Comparison of ENCODE assay signal across 17 mouse cellular contexts in the genomic region with DNA sequence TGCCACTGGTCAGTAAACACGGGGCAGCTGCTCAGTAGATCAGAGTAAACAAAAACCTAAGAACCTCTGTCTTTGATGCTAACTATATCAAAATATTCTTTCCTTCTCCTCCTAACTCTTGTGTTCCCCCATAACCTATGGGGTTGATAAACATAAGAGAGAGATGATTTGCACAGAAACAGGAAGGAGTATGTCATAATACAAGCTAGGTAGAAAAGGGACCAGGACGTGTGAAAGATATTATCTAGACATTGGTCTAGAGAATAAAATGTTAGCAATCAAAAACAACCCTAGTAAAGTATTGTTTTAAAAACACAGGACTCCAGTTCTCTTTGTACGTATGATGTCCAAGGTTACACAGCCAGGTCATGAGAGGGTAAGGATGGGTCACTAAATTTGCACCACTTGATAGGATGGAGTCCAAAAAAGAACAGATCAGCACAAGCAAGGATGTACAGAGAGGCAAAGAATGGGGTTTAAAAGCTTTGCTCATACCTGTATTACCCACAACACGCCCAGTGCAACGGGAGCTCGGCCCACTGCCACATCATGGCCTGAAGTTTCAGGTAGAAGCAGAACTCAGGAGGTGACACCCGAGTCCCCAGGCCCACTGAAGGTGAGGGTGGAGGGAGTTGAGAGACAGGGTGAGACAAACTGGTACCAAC. TPM values are rescaled to one million over a fixed set of nuclear protein-coding genes. Genes with fewer than 3 reads are reported as not detected.
DNase-seq lines count a peak whose midpoint lies in the region; ATAC-seq and TF ChIP-seq lines count a peak whose summit lies in the region.
"Had no signal": no experiment of that assay in that cellular context is flagged by ENCODE, and none has a peak within 500 bp of the region (broad histone marks: within the 10 kb centered on the region; RNA-seq: fewer than 3 reads in every experiment).

No protein-coding gene starts in this region.

- no peaks in the 10 kb centered on the region for H3K9me3 ChIP-seq in hindbrain, embryonic 10.5 days
- no peaks in the 10 kb centered on the region for H3K9me3 ChIP-seq in hindbrain, embryonic 13.5 days
- no peaks in the 10 kb centered on the region for H3K9me3 ChIP-seq in CH12.LX (replicated peaks; ENCODE audit: low read length)
- no peaks in the 10 kb centered on the region for H3K9me3 ChIP-seq in liver, embryonic 16.5 days (replicated peaks; ENCODE audit: control insufficient read depth, low read length)
- no peaks in the 10 kb centered on the region for H3K9me3 ChIP-seq in midbrain, postnatal 0 days (ENCODE audit: low read length)
- H3K9me3 ChIP-seq: embryonic facial prominence, embryonic 13.5 days; forebrain, embryonic 10.5 days had no signal

- intact Hi-C loops in gastrocnemius, adult 2 months (cut with DNase I) = no loop called here

- 85% methylated on average over 7 of the region's 7 CpGs for WGBS in hindbrain, embryonic 10.5 days
- WGBS in hindbrain, embryonic 13.5 days = 87% methylated on average over 7 of the region's 7 CpGs
- 56% methylated on average over 7 of the region's 7 CpGs for WGBS in liver, embryonic 16.5 days (ENCODE audit: insufficient replicate concordance)
- WGBS in midbrain, postnatal 0 days = 84% methylated on average over 7 of the region's 7 CpGs

- in situ Hi-C loops in CH12.LX (cut with MboI; ENCODE audit: low pct_ligation_motif_present, low pct_unique_long_range_greater_than_20kb, low sequenced_read_pairs) = no loop called here

- no peak overlapping the region for H3K4me3 ChIP-seq in hindbrain, embryonic 10.5 days
- H3K4me3 ChIP-seq in hindbrain, embryonic 13.5 days = no peak overlapping the region
- H3K4me3 ChIP-seq in CH12.LX (replicated peaks in 1 of 3; ENCODE audit: low read depth in 2 of 3, low read length in 2 of 3, poor library complexity in 1 of 3) = no peak overlapping the region
- H3K4me3 ChIP-seq in liver, embryonic 16.5 days (ENCODE audit: low read depth, low read length) = peak overlapping the region; percentile 59
- no peak overlapping the region for H3K4me3 ChIP-seq in midbrain, postnatal 0 days (ENCODE audit: low read depth, low read length)
- no peak overlapping the region for H3K4me3 ChIP-seq in gastrocnemius, adult 2 months
- H3K4me3 ChIP-seq: embryonic facial prominence, embryonic 13.5 days; forebrain, embryonic 10.5 days had no signal

- no peak for TF ChIP-seq CTCF in CH12.LX (conservative IDR thresholded peaks at IDR 0.05 in 1 of 2, IDR thresholded peaks at IDR 0.05 in 1 of 2; ENCODE audit: low read depth in 2 of 2, low read length in 2 of 2)
- no peak for TF ChIP-seq CTCF in midbrain, postnatal 0 days (IDR thresholded peaks at IDR 0.05)
- TF ChIP-seq CTCF in gastrocnemius, adult 2 months (IDR thresholded peaks at IDR 0.05) = no peak

- TF ChIP-seq RAD21 in CH12.LX (IDR thresholded peaks at IDR 0.05; ENCODE audit: low read depth, low read length) = no peak

- no peak overlapping the region for H3K4me2 ChIP-seq in hindbrain, embryonic 13.5 days
- H3K4me2 ChIP-seq in CH12.LX (ENCODE audit: insufficient read depth, low read depth, poor library complexity, severe bottlenecking) = 0 out of 2 replicates have a peak overlapping the region, but pooled peaks have one; percentile 98
- peak overlapping the region; percentile 72 for H3K4me2 ChIP-seq in liver, embryonic 16.5 days (ENCODE audit: low read depth, low read length)
- no peak overlapping the region for H3K4me2 ChIP-seq in midbrain, postnatal 0 days (ENCODE audit: low read depth, low read length, poor library complexity, severe bottlenecking)
- H3K4me2 ChIP-seq: embryonic facial prominence, embryonic 13.5 days had no signal

- H3K36me3 ChIP-seq in hindbrain, embryonic 10.5 days = no peaks in the 10 kb centered on the region
- no peaks in the 10 kb centered on the region for H3K36me3 ChIP-seq in hindbrain, embryonic 13.5 days
- H3K36me3 ChIP-seq in CH12.LX (replicated peaks in 1 of 2; ENCODE audit: control insufficient read depth in 1 of 2, insufficient read depth in 1 of 2, low read length in 1 of 2) = peaks cover 19 to 58% of the 10 kb centered on the region in 2 experiments
- H3K36me3 ChIP-seq in liver, embryonic 16.5 days (ENCODE audit: control insufficient read depth, insufficient read depth) = peaks cover 11% of the 10 kb centered on the region
- H3K36me3 ChIP-seq in midbrain, postnatal 0 days (ENCODE audit: insufficient read depth, low read length) = no peaks in the 10 kb centered on the region
- H3K36me3 ChIP-seq: embryonic facial prominence, embryonic 13.5 days; forebrain, embryonic 10.5 days had no signal

- dilution Hi-C loops in CH12.LX (cut with MboI; ENCODE audit: extremely low pct_ligation_motif_present, extremely low pct_unique_long_range_greater_than_20kb, low sequenced_read_pairs) = no loop called here

- no peaks in the 10 kb centered on the region; the same call in 1 of the 2 replicates for H3K27me3 ChIP-seq in hindbrain, embryonic 10.5 days (ENCODE audit: insufficient read depth, poor library complexity, severe bottlenecking)
- H3K27me3 ChIP-seq in hindbrain, embryonic 13.5 days = no peaks in the 10 kb centered on the region
- H3K27me3 ChIP-seq in CH12.LX (replicated peaks) = no peaks in the 10 kb centered on the region
- H3K27me3 ChIP-seq in liver, embryonic 16.5 days (ENCODE audit: control insufficient read depth, insufficient read depth, low read depth, low read length) = no peaks in the 10 kb centered on the region
- H3K27me3 ChIP-seq in midbrain, postnatal 0 days (ENCODE audit: insufficient read depth, low read length) = no peaks in the 10 kb centered on the region
- H3K27me3 ChIP-seq: embryonic facial prominence, embryonic 13.5 days had no signal

- H3K27ac ChIP-seq in hindbrain, embryonic 10.5 days = peak overlapping the region; percentile 23; the same call in 1 of the 2 replicates
- H3K27ac ChIP-seq in hindbrain, embryonic 13.5 days = no peak overlapping the region
- H3K27ac ChIP-seq in CH12.LX (ENCODE audit: insufficient read depth, low read depth) = peak overlapping the region; percentile 53; the same call in 1 of the 2 replicates
- peak overlapping the region; percentile 98 for H3K27ac ChIP-seq in liver, embryonic 16.5 days (ENCODE audit: low read length)
- H3K27ac ChIP-seq in midbrain, postnatal 0 days (ENCODE audit: low read depth, low read length) = no peak overlapping the region
- no peak overlapping the region for H3K27ac ChIP-seq in gastrocnemius, adult 2 months
- H3K27ac ChIP-seq: embryonic facial prominence, embryonic 13.5 days; forebrain, embryonic 10.5 days had no signal

- no peak overlapping the region for H3K9ac ChIP-seq in hindbrain, embryonic 13.5 days
- H3K9ac ChIP-seq in CH12.LX (ENCODE audit: insufficient read depth, low read depth) = no peak overlapping the region
- peak overlapping the region; percentile 67 for H3K9ac ChIP-seq in liver, embryonic 16.5 days (ENCODE audit: low read depth, low read length)
- H3K9ac ChIP-seq in midbrain, postnatal 0 days (replicated peaks; ENCODE audit: low read length, poor library complexity, severe bottlenecking) = no peak overlapping the region
- H3K9ac ChIP-seq: embryonic facial prominence, embryonic 13.5 days; forebrain, postnatal 0 days; lung, embryonic 14.5 days had no signal

- no peak for TF ChIP-seq EP300 in CH12.LX (IDR thresholded peaks at IDR 0.05; ENCODE audit: low read length)

- 0 out of 2 replicates have a peak, but pooled peaks cover 6% of the 10 kb centered on the region for H3K4me1 ChIP-seq in hindbrain, embryonic 10.5 days (replicated peaks)
- H3K4me1 ChIP-seq in hindbrain, embryonic 13.5 days (replicated peaks) = no peaks in the 10 kb centered on the region
- H3K4me1 ChIP-seq in CH12.LX (ENCODE audit: control insufficient read depth in 1 of 2, insufficient read depth in 2 of 2) = peaks cover 7 to 61% of the 10 kb centered on the region in 2 experiments
- peaks cover 79% of the 10 kb centered on the region for H3K4me1 ChIP-seq in liver, embryonic 16.5 days (ENCODE audit: control insufficient read depth, low read depth, low read length)
- H3K4me1 ChIP-seq in midbrain, postnatal 0 days (ENCODE audit: insufficient read depth, low read length) = no peaks in the 10 kb centered on the region
- H3K4me1 ChIP-seq: embryonic facial prominence, embryonic 13.5 days; forebrain, embryonic 10.5 days had no signal

- ATAC-seq in hindbrain, embryonic 13.5 days (ENCODE audit: low FRiP score) = no peak
- ATAC-seq in liver, embryonic 16.5 days (ENCODE audit: low read depth) = no peak
- ATAC-seq in midbrain, postnatal 0 days (ENCODE audit: low FRiP score) = no peak
- ATAC-seq: forebrain, postnatal 0 days had no signal

- TF ChIP-seq POLR2A in CH12.LX (IDR thresholded peaks at IDR 0.05; ENCODE audit: low read depth, low read length) = no peak

- peaks cover 97% of the 10 kb centered on the region for H3K79me2 ChIP-seq in CH12.LX (replicated peaks; ENCODE audit: control insufficient read depth, extremely low read depth, insufficient read depth, poor library complexity, severe bottlenecking)

- no peak for DNase-seq in hindbrain, embryonic 10.5 days (ENCODE audit: low spot score)
- DNase-seq in CH12.LX (ENCODE audit: extremely low read depth) = no peak
- DNase-seq in induced T-regulatory cell, adult 2 months (ENCODE audit: low read depth) = peak; percentile 81
- no peak for DNase-seq in left cerebral cortex, adult 11 months (ENCODE audit: low spot score)
- no peak for DNase-seq in midbrain, postnatal 0 days (ENCODE audit: low spot score)
- no peak for DNase-seq in gastrocnemius, adult 2 months
- DNase-seq: cerebellum, adult 9-11 months; forebrain, postnatal 0 days; kidney, adult 8-10 months; kidney, postnatal 25 days; lung, embryonic 14.5 days; lung, postnatal 36 days; right cerebral cortex, postnatal 4 days had no signal

RNA-seq across cellular contexts. Expression of gene Zc3hav1, which starts 10.3 kb away (rescaled TPM):
- polyA plus RNA-seq in hindbrain, embryonic 10.5 days (2016; fragmentation: Nextera tagmentation; extraction: Ambion mirVana) = 2.2 and 2.4 TPM in 2 replicates
- 1.2 and 1.4 TPM in 2 replicates for polyA plus RNA-seq in hindbrain, embryonic 13.5 days (2015; fragmentation: Nextera tagmentation; extraction: Ambion mirVana)
- total RNA-seq in CH12.LX (2012; rRNA removed) = 67.2 and 68.7 TPM in 2 replicates
- total RNA-seq in CH12.LX (2014; rRNA removed) = 49.8 and 51.8 TPM in 2 replicates
- 50.1 and 58.1 TPM in 2 replicates for polyA plus RNA-seq in CH12.LX (2012; ENCODE audit: insufficient read length, low read depth)
- 21.4 and 22.3 TPM in 2 replicates for polyA plus RNA-seq in liver, embryonic 16.5 days (2015; fragmentation: Nextera tagmentation; extraction: Ambion mirVana)
- 3.5 and 4.5 TPM in 2 replicates for total RNA-seq in midbrain, postnatal 0 days (2014; rRNA removed)
- 2.1 and 2.4 TPM in 2 replicates for polyA plus RNA-seq in midbrain, postnatal 0 days (2015; fragmentation: Nextera tagmentation; extraction: Ambion mirVana)
- 1 to 10 TPM; 6.4 to 6.7 TPM for total RNA-seq in gastrocnemius, adult 2 months (2021)

RNA-seq across cellular contexts. Expression of gene Ttc26, which starts 37.1 kb away (rescaled TPM):
- polyA plus RNA-seq in hindbrain, embryonic 10.5 days (2016; fragmentation: Nextera tagmentation; extraction: Ambion mirVana) = 14.3 and 14.6 TPM in 2 replicates
- 6.7 and 7.3 TPM in 2 replicates for polyA plus RNA-seq in hindbrain, embryonic 13.5 days (2015; fragmentation: Nextera tagmentation; extraction: Ambion mirVana)
- total RNA-seq in CH12.LX (2012; rRNA removed) = 1.4 and 1.7 TPM in 2 replicates
- 1.8 TPM in 2 replicates for total RNA-seq in CH12.LX (2014; rRNA removed)
- 2.3 TPM in 2 replicates for polyA plus RNA-seq in CH12.LX (2012; ENCODE audit: insufficient read length, low read depth)
- polyA plus RNA-seq in liver, embryonic 16.5 days (2015; fragmentation: Nextera tagmentation; extraction: Ambion mirVana) = 0.22 and 0.42 TPM in 2 replicates
- 7.5 and 8.6 TPM in 2 replicates for total RNA-seq in midbrain, postnatal 0 days (2014; rRNA removed)
- 2.8 and 3.3 TPM in 2 replicates for polyA plus RNA-seq in midbrain, postnatal 0 days (2015; fragmentation: Nextera tagmentation; extraction: Ambion mirVana)
- 1 to 10 TPM; 1.3 to 1.4 TPM for total RNA-seq in gastrocnemius, adult 2 months (2021)

RNA-seq across cellular contexts. Expression of gene Zc3hav1l, which starts 45.1 kb away (rescaled TPM):
- 13.0 and 15.2 TPM in 2 replicates for polyA plus RNA-seq in hindbrain, embryonic 10.5 days (2016; fragmentation: Nextera tagmentation; extraction: Ambion mirVana)
- 9.1 and 9.9 TPM in 2 replicates for polyA plus RNA-seq in hindbrain, embryonic 13.5 days (2015; fragmentation: Nextera tagmentation; extraction: Ambion mirVana)
- total RNA-seq in CH12.LX (2012; rRNA removed) = 2.3 and 3.1 TPM in 2 replicates
- total RNA-seq in CH12.LX (2014; rRNA removed) = 2.8 and 2.9 TPM in 2 replicates
- polyA plus RNA-seq in CH12.LX (2012; ENCODE audit: insufficient read length, low read depth) = 5.1 and 6.3 TPM in 2 replicates
- 1.1 and 1.4 TPM in 2 replicates for polyA plus RNA-seq in liver, embryonic 16.5 days (2015; fragmentation: Nextera tagmentation; extraction: Ambion mirVana)
- 8.1 and 11.0 TPM in 2 replicates for total RNA-seq in midbrain, postnatal 0 days (2014; rRNA removed)
- 3.6 and 3.7 TPM in 2 replicates for polyA plus RNA-seq in midbrain, postnatal 0 days (2015; fragmentation: Nextera tagmentation; extraction: Ambion mirVana)
- total RNA-seq in gastrocnemius, adult 2 months (2021) = under 1 TPM; 0.31 to 0.61 TPM

Comparison
In these comparisons a context has a peak if more than half of its experiments do, and no peak if none do; other contexts are left out.
1. H3K27ac ChIP-seq: peak in hindbrain, embryonic 10.5 days (single experiment), CH12.LX (single experiment) and liver, embryonic 16.5 days (single experiment); none in hindbrain, embryonic 13.5 days (single experiment), midbrain, postnatal 0 days (single experiment) and gastrocnemius, adult 2 months (single experiment).
2. H3K4me2 ChIP-seq: peak in CH12.LX (single experiment) and liver, embryonic 16.5 days (single experiment); none in hindbrain, embryonic 13.5 days (single experiment) and midbrain, postnatal 0 days (single experiment).